Mouse (Mus musculus) spleen, adult 2 months (tissue): ENCODE measurements at regions not wholly inside any gene's neighbourhood (a gene's known extent, or its start where the extent isn't known, plus 50 kb on each side); places are given as distances from the start of the nearest gene placed in this dataset.

Source experiments
- DNase-seq, 2 experiments: peaks; one replicate each; pipeline versions ENCODE4 v3.0.0 to v3.0.0-alpha.2; 2012 to 2021; ENCODE audit warnings: low spot score in 2 of 2, low read depth in 1 of 2
- H3K27ac ChIP-seq: fragments of 200-500 bp; 2 replicates; pipeline ENCODE4 v1.5.1; 2012; ENCODE audit warnings: low read length, inconsistent platforms; ENCODE audit not compliant: insufficient read depth
- H3K27me3 ChIP-seq: fragments of 200-500 bp; 2 replicates; pipeline ENCODE4 v1.6.1; 2012; ENCODE audit warnings: mild to moderate bottlenecking, moderate library complexity, low read length, inconsistent platforms; ENCODE audit not compliant: control insufficient read depth, insufficient read depth
- H3K36me3 ChIP-seq: fragments of 200-500 bp; 2 replicates; pipeline ENCODE4 v1.6.1; 2012; ENCODE audit warnings: mild to moderate bottlenecking, low read length, inconsistent platforms; ENCODE audit not compliant: control insufficient read depth, insufficient read depth
- H3K4me1 ChIP-seq: fragments of 200-500 bp; 2 replicates; pipeline ENCODE4 v1.6.1; 2011; ENCODE audit warnings: inconsistent platforms; ENCODE audit not compliant: control insufficient read depth, insufficient read depth, insufficient read length
- H3K4me3 ChIP-seq: fragments of 200-500 bp; 2 replicates; pipeline ENCODE4 v1.5.1; 2011; ENCODE audit warnings: mild to moderate bottlenecking, inconsistent platforms; ENCODE audit not compliant: insufficient read depth, insufficient read length; ENCODE audit errors: extremely low read depth
- CTCF ChIP-seq: fragments of 200-500 bp; IDR thresholded peaks from 2 replicates; pipeline ENCODE4 v1.5.1; 2011; ENCODE audit warnings: mild to moderate bottlenecking, inconsistent platforms; ENCODE audit not compliant: insufficient read depth, insufficient read length, insufficient replicate concordance; ENCODE audit errors: extremely low read depth
- POLR2A ChIP-seq: fragments of 200-500 bp; IDR thresholded peaks from 2 replicates; pipeline ENCODE4 v1.6.1; 2011; ENCODE audit warnings: low read depth, low read length, inconsistent platforms
- WGBS: fragments of 180-500 bp; shearing (Covaris S2); methylation state at CpG from one replicate; pipeline ENCODE4 v1.1.7; 2018; 5-methylcytosine and 5-hydroxymethylcytosine counted together

GRCm38 (mm10) chr3:149157381-149157780 is 167.0 kb upstream of the Adgrl2 start:
- DNase-seq, result no peak
- H3K36me3 ChIP-seq, result no peaks in the 10 kb centered on the region
- H3K4me1 ChIP-seq, result no peaks in the 10 kb centered on the region
- no peak overlapping the region for H3K4me3 ChIP-seq
- H3K27me3 ChIP-seq, result no peaks in the 10 kb centered on the region
- 93% methylated on average over 8 of the region's 8 CpGs for WGBS
- no peak for TF ChIP-seq CTCF
- TF ChIP-seq POLR2A, result no peak
- H3K27ac ChIP-seq, result no peak overlapping the region

- Histone ChIP-seq H3K36me3 (no peaks in the 10 kb centered on the region), H3K4me1 (no peaks in the 10 kb centered on the region), H3K27me3 (no peaks in the 10 kb centered on the region), H3K4me3 (no peak overlapping the region), H3K27ac (no peak overlapping the region)
- DNase-seq, result no peak
- no peak for TF ChIP-seq CTCF
- TF ChIP-seq POLR2A, result no peak
- WGBS, result 86% methylated on average over 4 of the region's 4 CpGs
Measured at GRCm38 (mm10) chr3:149152312-149152711, 162.0 kb upstream of the Adgrl2 start.

GRCm38 (mm10) chr3:149150796-149151195 is 160.4 kb upstream of the Adgrl2 start:
- Histone ChIP-seq H3K36me3 (no peaks in the 10 kb centered on the region), H3K4me1 (no peaks in the 10 kb centered on the region), H3K27me3 (no peaks in the 10 kb centered on the region), H3K4me3 (no peak overlapping the region), H3K27ac (no peak overlapping the region)
- no peak for DNase-seq
- no peak for TF ChIP-seq POLR2A
- TF ChIP-seq CTCF, result no peak
- 85% methylated on average over 3 of the region's 3 CpGs for WGBS

DNA sequence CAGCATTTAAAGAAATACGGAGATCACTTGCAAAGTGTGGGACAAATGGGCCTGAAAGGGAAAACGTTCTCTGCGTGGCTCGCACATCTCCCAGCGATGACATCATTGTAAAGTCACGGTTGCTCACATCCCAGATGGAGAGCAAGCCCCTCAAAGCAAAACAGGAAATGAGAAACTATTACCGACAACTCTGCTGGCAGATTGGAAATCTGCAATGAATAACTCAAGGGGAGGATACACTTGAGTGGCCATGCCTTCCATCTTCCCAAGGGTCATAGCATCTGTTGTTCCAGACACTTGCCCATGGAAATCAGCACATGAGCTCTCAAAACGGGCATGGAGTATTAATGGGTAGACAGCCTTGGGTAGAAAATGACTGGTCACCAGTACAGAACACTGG is 158.3 kb upstream of the Adgrl2 start:
- Histone ChIP-seq H3K27ac (no peak overlapping the region), H3K36me3 (no peaks in the 10 kb centered on the region), H3K4me1 (no peaks in the 10 kb centered on the region), H3K27me3 (no peaks in the 10 kb centered on the region), H3K4me3 (no peak overlapping the region)
- 73% methylated on average over 8 of the region's 8 CpGs for WGBS
- DNase-seq, result no peak
- TF ChIP-seq POLR2A (no peak), CTCF (no peak)

DNA sequence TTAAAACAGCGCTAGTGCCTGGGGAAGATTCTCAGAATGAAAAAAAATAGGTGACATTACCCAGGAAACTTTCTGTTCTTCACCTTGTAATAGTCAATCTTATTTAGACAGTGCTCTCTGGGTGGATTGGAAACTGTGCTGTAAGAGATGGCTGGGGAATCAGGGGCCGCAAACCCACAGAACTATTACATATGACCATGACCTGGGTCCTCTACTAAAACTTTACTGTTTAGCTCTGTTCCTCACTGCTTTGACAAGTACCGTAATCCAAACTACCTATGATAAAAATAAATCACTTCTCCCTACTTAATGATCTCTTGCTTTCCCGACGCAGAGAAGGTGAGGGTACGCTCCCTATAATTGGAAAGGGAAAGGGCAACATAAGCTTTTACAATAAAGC is 157.6 kb upstream of the Adgrl2 start:
- TF ChIP-seq CTCF (no peak), POLR2A (no peak)
- Histone ChIP-seq H3K27ac (no peak overlapping the region), H3K27me3 (no peaks in the 10 kb centered on the region), H3K36me3 (no peaks in the 10 kb centered on the region), H3K4me3 (no peak overlapping the region), H3K4me1 (no peaks in the 10 kb centered on the region)
- WGBS, result 95% methylated on average over 6 of the region's 6 CpGs
- DNase-seq, result no peak

DNA sequence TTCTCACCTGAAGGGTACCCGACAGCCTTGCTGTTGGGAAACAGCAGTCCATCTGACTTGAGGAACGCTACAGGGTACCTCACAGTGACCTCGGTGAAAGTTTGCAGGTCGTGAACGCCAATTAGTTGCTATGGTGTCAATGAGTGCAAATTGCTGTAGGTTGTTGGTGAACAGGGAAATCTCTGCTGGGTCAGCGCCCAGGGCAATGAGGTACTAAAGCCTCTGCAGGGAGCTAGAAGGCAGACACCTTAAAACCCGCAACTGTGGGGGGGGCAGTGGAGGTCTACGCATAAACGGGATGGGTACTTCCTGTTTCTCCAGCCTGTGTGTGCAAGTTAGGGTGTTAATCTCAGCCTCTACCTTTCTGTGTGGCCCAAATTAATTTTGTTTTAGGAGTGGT is 156.3 kb upstream of the Adgrl2 start:
- Histone ChIP-seq H3K27me3 (no peaks in the 10 kb centered on the region), H3K4me1 (no peaks in the 10 kb centered on the region), H3K36me3 (no peaks in the 10 kb centered on the region), H3K4me3 (no peak overlapping the region), H3K27ac (no peak overlapping the region)
- no peak for TF ChIP-seq CTCF
- no peak for TF ChIP-seq POLR2A
- 67% methylated on average over 9 of the region's 9 CpGs for WGBS
- no peak for DNase-seq

- Histone ChIP-seq H3K27me3 (no peaks in the 10 kb centered on the region), H3K36me3 (no peaks in the 10 kb centered on the region), H3K4me1 (no peaks in the 10 kb centered on the region), H3K27ac (no peak overlapping the region), H3K4me3 (no peak overlapping the region)
- 82% methylated on average over 3 of the region's 3 CpGs for WGBS
- no peak for DNase-seq
- TF ChIP-seq POLR2A (no peak), CTCF (no peak)
Measured at GRCm38 (mm10) chr3:149140461-149140860, 150.1 kb upstream of the Adgrl2 start.
